Mouse (Mus musculus): Measurements from ENCODE around the gene Scgb3a1.

Gene Scgb3a1

DNA sequence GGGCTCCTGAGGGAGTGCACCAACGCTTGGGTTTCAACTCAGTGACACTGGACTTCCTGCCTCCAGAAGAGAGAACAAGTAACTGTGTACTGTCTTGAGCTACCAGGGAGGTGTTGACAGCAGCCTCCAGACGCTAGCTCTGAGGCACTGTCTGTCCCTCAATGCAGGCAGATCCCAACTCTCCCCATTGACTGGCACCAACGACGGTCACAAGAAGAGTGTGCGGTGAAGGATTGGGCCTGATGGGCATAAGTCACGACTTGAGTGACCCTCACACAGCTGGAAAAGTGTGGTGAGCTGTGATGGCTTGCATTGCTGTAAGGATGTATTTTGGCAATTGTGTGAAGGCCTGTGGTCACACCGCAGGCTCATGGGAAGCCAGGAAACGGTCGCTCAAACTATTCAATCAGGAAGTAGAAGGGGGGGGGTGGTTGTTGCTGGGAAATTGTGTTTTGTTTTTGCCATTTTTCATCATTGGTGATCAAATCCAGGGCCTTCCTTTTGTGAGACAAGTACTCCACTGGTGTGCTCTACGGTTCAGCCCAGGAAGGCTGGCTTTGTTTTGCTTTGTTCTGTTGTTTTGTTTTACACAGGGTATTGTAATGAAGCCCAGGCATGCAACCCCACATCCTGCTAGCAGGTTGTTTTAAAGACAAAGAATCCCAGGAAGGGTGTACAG is 4.5 kb upstream of the Scgb3a1 start:
- no peak for DNase-seq (ENCODE audit: low read depth, low spot score)

DNA sequence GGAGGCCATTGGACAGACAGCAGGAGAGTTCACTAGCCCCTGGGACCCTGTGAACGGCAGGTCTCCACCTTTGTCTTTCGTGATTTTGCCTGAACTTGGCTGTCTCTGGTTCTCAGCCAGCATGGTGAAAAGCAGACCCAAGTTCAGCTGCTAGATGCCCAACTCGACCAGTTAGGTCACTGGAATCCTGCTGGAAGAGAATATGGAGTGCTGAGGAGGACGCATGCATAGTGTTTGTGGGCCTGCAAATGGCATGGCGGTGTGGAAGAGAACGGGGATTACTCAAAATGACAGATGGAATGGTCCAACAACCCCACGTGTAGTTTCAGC is 4.0 kb upstream of the Scgb3a1 start:
- no peak for DNase-seq (ENCODE audit: low read depth, low spot score)

DNA sequence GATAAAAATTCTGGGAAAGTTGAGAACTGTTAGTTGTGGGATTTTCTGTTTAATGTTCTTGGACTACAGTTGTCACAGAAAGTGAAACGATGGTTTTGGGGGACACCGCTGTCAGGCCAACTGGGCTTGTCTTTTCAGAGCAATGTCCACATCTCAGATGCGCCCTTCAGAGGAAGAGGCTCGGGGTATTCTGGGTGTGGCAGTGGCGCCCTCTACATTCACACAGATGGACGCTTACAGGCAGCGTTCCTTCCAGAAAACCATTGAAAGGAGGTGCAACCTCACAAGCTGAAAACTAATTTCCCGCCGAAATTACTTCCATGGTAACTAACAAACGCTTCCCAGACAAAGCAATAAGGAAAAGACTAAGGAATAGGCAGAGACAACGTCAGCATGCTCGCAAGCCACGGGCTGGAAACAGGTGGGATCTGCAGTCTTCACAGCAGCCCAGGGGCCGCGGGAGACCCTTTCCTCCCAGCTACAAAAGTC is 1.1 kb upstream of the Scgb3a1 start:
- no peak for DNase-seq (ENCODE audit: low read depth, low spot score)

DNA sequence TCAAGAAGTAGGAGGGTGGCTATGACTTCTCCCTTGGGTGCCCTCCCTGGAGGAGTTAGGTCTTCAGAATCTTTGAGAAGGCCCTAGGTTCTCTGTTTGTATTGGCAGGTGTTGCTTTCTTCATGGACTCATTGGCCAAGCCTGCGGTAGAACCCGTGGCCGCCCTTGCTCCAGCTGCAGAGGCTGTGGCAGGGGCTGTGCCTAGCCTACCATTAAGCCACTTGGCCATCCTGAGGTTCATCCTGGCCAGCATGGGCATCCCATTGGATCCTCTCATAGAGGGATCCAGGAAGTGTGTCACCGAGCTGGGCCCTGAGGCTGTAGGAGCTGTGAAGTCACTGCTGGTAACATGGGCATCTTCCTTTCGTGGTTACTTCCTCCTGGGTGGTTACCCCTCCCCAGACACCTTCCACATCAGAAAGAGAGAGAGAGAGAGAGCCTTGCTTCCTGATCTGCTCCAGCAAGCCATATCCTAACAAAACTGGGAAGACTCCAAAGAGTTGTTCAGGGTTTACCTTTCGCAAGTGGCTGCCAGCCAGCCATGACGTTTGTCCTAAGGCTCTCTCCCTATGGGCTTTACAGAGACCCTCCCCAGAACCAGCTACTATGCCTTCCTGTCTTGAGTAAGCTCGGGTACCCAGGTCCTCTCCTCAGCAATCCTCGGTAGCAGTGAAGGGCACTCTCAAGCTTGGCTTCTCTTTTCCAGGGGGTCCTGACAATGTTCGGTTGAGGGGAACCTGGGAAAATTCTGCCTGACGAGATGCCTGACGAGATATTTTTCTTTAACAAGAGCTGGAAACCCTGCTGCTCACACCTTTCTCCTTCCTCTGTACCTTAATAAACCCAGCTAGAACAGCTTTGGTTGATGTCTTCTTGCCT is 1.1 kb downstream of the Scgb3a1 start:
- DNase-seq (ENCODE audit: low read depth, low spot score) = no peak

DNA sequence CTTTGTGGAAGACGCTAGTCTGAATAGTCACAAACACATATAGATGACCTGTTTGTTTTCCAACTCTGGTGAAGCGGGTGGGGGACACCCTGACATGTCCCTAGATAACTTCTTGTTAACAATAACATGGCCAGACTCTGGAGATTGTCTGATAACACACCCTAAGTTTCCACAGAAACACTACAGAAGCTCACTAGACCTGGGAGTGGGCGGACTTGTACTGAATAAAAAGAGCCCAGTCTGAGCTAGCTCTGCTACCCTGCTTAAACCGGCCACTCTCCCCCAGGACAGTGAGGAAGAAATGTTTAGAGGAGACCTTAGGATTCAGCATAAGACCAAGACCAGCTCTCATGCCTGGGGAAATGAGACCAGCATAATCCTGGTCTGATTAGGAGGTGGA is 2.1 kb downstream of the Scgb3a1 start:
- DNase-seq (ENCODE audit: low read depth, low spot score) = no peak

DNA sequence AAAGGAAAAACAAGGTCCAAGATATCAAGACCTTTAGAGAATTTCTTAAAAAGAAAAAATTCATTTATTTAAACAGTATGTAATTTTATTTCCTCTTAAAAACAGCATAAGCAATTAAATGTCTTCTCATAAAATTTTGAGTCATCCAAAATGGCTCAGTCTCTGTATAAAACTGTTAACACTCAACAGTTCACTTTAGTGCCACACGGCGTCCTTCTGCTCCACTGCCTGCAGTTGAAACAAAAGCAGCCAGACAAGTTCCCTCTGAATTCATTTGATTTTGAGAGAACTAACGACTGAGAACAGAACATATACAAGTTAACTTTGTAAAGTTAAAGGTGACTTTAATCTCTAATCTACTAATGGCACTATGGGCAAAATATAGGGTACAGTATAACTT is 10.0 kb downstream of the Scgb3a1 start:
- DNase-seq (ENCODE audit: low read depth, low spot score) = no peak

DNA sequence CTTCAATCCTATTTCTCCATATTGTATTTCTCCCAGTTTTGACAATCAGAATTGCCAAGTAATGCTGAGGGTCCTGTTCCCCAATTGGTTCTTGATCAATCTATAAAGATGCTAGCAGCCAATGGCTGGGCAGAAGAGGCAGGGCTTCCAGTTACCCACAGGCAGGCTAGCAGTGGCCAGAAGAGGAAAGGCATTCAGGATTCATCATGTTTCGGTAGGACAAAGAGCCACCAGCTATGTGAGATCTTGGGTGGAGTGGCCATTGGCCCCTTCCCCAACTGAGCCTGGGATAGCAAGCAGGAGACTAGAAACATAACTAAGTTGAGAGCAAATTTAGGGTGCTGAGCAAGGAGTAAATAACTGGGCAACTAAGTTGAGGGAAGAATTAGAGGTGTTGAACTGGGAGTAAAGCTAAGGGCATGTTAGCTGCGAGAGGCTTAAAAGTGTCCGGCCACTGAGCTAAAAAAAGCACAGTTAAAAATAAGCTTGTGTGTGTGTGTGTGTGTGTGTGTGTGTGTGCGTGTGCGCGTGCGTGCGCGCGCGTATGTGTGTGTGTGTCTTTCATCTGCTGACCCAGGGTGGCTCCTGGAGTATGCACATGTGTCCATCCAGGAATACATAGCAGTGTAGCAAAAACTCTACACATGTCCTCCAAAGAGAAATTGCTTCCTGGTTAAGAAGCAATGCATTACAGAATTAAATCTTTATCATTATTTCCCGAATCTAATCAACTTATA is 21.0 kb downstream of the Scgb3a1 start:
- DNase-seq (ENCODE audit: low read depth, low spot score) = peak; percentile 50

DNA sequence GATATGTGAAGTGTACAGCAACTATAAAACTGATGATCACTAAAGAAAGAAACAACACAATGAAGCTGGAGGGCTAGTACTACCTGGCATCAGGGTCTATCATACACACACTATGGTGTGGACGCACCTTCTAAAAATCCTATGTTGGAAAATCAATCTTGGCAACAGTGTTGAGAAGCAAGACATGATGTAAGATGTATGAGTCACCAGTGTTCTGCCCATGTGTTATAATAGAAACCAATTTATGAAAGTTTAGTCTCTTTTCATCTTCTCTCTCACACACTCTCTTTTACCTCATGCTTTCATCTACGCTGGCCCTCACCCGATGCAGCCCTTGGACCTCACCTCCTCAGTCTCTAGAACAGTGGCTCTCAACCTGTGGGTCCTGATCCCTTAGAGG is 31.6 kb downstream of the Scgb3a1 start:
- no peak for DNase-seq (ENCODE audit: low read depth, low spot score)

DNA sequence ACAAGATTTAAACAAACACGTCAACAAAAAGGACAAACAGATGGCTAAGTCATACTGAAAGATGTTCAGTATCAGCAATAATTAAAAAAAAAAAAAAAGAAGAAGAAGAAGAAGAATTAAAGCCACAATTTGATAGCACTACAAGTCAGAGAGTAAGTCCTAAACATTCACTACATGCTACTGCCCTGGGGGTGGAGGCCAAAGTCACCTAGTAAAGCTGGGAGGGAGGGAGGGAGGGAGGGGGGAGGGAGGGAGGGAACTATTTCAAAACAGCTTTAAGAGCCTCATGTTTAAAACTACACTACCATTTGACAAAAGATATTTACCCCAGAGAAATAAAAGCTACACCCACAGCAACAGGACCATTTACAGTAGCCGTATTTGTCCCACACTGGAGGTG is 32.3 kb downstream of the Scgb3a1 start:
- no peak for DNase-seq (ENCODE audit: low read depth, low spot score)

DNA sequence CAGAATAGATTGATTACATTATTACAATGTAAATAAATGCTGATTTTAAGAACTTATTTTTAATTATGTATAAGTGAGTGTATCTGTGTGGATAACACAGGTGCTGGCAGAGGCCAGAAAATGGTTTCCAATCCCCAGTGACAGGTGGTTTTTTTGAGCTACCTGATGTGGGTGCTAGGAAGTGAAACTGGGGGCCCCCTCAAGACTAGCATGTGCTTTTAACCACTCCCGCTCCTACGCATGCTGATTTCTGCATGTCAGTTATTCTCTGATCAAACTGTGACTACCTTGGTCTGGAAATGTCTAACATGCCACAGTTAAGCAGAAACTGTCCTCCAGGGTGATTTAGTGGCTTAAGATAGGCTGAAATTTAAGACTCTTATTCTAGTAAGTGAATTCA is 33.1 kb downstream of the Scgb3a1 start:
- no peak for DNase-seq (ENCODE audit: low read depth, low spot score)

DNA sequence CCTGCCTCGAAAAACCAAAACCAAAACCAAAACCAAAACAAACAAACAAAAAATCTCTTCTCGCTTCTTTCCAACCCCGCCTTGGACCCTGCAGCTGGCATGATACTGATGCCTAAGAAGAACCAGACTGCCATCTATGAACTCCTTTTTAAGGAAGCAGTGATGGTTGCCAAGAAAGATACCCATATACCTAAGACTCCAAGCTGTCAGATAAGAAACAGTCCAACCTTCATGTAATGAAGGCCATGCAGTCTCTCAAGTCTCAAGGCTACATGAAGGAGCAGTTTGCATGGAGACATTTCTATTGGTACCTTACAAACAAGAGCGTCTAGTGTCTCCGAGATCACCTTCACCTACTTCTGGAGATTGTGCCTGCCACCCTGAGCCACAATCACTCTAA is 34.4 kb downstream of the Scgb3a1 start:
- no peak for DNase-seq (ENCODE audit: low read depth, low spot score)

DNA sequence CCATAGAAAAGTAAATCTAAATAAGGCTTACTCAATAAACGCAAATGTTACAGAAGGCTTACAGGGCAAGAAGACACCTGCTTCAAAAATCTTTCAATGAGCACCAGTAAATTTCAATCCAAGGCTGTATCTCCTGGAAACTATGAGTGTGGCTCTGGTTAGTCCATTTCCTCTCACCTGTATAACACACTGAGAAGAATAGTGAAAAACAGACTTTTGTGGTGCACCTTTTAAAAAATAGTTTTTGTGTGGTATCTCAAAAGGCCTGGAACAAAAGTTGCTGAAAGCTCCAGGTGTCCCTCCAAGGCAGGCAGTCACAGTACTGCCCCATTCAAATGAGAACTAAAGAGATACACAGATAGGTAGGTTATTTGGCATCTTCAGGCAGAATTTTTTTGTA is 35.7 kb downstream of the Scgb3a1 start:
- no peak for DNase-seq (ENCODE audit: low read depth, low spot score)

DNA sequence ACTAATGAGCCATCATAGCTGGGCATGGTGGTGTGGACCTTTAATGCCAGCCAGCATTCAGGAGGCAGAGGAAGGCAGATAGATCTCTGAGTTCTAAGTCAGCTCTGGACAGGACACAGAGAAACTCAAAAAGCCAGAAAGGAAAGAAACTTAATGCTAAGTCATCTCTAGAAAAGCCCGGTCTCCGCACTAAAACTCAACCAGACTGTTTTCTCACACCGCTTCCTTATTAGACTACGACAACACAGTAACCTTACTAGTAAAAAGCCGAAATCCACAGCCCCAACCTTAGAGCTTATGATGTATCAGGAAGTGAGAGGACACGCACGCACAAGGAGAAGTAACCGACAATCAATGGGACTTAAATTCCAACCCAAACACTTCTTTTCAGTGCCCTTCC is 38.6 kb downstream of the Scgb3a1 start:
- no peak for DNase-seq (ENCODE audit: low read depth, low spot score)

DNA sequence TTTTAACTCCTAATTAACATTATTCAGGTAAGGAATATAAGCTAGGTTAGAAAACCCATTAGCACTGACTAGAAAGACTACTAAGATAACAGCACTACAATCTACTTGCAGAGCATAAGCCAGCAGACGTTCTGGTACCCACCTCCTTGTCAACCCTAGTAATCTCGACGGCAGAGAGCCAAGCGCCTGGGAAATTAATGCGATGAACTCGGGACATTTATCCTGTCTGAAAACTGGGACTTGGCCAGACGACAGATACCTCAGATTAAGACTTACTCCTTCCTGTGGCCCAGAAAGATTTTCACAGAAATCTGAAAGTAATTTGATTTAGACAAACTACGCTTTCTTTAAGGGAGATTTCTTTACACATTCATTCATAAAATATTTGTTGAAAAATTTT is 41.4 kb downstream of the Scgb3a1 start:
- no peak for DNase-seq (ENCODE audit: low read depth, low spot score)

DNA sequence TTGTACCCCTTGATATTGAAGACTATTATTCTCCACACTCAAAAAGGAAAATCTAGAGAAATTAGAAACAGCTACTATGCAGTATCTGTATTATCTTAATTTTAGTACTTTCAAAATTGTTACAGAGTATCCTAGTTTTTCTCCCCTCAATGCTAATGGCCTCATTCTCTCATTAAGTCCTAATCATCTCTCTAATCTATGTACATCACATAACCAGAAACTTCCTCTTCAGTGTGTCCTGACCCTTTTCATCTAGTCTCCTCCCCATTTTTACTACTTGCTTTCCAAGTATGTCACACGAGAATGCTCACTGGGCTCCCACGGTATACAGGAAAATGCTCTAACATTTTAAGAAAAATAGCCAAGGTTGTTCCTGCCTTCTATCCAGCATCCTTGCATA is 44.4 kb downstream of the Scgb3a1 start:
- DNase-seq (ENCODE audit: low read depth, low spot score) = no peak

DNA sequence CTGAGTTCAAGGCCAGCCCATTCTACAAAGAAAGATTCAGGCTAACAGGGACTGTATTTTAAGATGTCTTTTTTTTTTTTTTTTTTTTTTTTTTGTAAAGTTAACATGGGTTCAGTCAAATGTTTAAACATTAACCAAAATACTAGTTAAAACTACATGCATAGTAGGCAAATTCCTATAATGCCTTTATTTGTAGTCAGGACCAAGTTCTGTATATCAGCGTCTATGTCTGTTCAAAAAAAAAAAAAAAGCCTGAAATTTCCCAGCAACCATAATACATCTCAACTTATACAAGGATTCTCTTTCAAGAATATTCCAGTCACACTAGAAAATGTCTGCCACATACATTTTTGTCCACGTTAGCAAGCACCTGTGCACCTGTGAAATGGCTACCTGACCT is 47.3 kb downstream of the Scgb3a1 start:
- no peak for DNase-seq (ENCODE audit: low read depth, low spot score)

DNA sequence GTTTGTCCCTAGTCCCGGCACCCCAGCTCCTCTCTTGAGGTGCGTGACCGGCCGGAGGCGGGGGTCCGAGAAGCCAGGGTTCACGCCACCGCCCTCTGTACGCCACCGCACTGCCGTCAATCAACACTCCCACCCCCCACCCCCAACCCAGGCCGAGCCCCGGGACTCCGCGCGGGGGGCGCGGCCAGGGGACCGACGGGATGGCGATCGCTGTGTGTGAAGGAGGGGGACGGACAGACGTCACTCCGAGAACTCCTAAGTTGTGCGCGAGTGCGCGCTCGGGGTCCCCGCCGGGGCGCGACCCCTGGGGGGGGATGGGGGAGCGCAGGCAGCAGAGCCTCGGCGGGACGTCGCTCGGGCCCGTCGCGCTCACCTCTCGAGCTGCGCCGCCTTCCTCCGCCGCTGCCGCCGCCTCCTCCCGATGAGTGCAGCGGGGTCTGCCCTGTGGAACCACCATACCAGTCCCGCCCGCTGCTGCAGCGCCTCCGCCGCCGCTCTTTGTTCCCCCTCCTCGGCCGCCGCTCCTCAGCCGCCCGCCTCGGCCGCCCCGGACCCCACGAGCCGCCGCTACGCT is 48.7 kb downstream of the Scgb3a1 start:
- no peak for DNase-seq (ENCODE audit: low read depth, low spot score)

DNA sequence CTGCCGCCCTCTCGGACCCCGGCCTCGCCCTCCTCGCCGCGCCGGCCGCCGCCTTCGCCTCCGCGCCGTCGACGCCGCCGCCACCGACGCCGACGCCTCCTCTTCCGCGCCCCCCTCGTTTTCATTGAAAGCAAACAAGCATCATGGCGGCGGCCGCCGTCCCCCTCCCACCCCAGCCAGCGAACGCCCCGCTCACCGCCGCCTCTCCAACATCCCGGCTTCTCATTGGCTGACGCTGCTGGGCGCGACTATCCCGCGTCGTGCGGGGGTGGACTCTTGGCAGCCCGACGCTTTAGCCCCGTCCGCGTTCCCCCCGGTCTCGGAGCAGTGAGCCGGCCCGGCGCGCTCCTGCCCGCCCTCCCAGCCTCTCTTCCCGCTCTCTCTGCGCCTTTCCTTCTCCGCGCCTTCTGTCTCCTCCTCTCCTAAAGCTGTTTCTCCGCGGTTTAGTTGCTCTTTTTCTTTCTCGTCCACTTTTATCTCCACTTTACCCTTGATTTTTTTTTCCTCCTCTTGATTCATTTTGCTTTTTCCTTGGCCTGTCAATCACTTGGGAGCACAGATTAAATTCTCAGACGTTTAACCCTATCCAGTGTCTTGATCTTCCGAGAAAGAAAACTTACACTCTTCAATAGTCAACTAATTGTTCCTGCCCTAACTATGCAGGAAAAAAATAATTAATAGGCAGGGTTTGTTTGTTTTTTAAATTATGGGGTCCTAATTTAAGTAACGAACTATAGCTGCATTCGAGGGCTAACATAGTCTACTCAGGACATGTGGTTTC is 49.3 kb downstream of the Scgb3a1 start, which contains the start of gene Cnot6:
Gene Cnot6, minus strand, starts transcription at position 169 of the 781 bp plus-strand sequence.
- peak; percentile 96 for DNase-seq (ENCODE audit: low read depth, low spot score)

DNA sequence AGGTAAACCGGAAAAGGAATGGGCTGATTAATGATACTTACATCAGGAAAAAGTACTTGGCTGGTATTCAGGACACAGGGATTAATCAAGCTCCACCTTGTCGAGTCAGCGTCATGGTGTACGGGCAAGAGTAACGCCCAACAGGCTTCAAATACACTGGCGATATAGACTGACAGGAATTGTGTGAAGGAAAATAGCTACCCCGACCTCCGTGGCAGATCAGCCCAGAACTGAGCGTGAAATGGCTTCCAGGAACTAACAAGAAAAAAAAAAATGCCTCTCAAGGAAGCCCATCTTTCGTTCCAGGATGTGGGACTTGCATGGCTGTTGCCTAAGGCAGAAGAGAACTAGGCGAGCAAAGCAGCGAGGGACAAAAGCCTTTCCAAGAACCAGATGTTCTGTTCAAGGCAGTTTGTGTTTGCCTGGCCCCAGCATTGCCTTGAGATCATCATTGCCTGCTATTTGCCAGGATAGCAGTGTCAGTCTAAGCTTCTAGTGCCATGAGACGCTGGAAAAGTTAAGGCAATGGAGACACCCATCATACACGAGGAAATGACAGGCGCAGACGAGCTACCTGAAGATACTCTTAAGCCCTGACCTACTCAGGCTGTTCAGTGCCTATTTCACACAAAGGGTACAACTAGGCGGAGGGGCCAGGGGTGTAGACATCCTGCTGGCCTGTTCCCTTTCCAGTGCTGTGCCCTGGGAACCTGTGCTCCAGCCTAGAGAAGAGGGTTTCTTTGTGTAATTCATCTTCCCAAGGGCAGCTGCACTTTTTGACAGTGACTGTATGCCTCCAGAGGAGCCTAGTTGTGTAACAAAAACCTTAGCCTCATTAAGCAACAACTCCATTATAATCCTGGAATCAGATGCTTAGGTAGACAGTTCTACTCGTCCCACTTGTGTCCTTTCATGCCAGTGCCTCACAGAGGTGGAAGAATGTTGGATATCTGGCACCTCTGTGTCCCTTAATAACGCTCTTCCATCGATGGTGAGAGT is 50.2 kb downstream of the Scgb3a1 start:
- DNase-seq (ENCODE audit: low read depth, low spot score) = no peak

Data from retina, adult 2 months (tissue).